ENCODE assay signal across 13 mouse cellular contexts in genomic region chr12:117257921-117258497, GRCm38 (mm10).
DNase-seq lines count a peak whose midpoint lies in the region; ATAC-seq lines count a peak whose summit lies in the region.
"Had no signal": no experiment of that assay in that cellular context is flagged by ENCODE, and none has a peak within 500 bp of the region (broad histone marks: within the 10 kb centered on the region; RNA-seq: fewer than 3 reads in every experiment).

No protein-coding gene starts in this region.

- no peaks in the 10 kb centered on the region for H3K9me3 ChIP-seq in forebrain, embryonic 13.5 days (replicated peaks)
- no peaks in the 10 kb centered on the region for H3K9me3 ChIP-seq in limb, embryonic 10.5 days (replicated peaks)
- no peaks in the 10 kb centered on the region for H3K9me3 ChIP-seq in neural tube, embryonic 15.5 days (replicated peaks)

- H3K4me3 ChIP-seq in forebrain, embryonic 13.5 days: no peak overlapping the region
- no peak overlapping the region for H3K4me3 ChIP-seq in limb, embryonic 10.5 days
- H3K4me3 ChIP-seq in neural tube, embryonic 15.5 days (replicated peaks): no peak overlapping the region
- H3K4me3 ChIP-seq: heart, adult 2 months had no signal

- H3K4me2 ChIP-seq in forebrain, embryonic 13.5 days: peak overlapping the region; percentile 22; the same call in 1 of the 2 replicates
- H3K4me2 ChIP-seq in neural tube, embryonic 15.5 days: no peak overlapping the region

- intact Hi-C loops in gastrocnemius, postnatal 14 days (cut with DNase I; ENCODE audit: low total_unique reads): no loop called here

- peak overlapping the region; percentile 95 for H3K27ac ChIP-seq in forebrain, embryonic 13.5 days
- H3K27ac ChIP-seq in limb, embryonic 10.5 days: peak overlapping the region; percentile 85
- H3K27ac ChIP-seq in neural tube, embryonic 15.5 days (replicated peaks): peak overlapping the region; percentile 48; the same call in 1 of the 2 replicates
- H3K27ac ChIP-seq: heart, adult 2 months; liver, embryonic 14.5 days had no signal

- 4% methylated on average over 12 of the region's 12 CpGs for WGBS in forebrain, embryonic 13.5 days
- WGBS in limb, embryonic 10.5 days: 56% methylated on average over 12 of the region's 12 CpGs
- WGBS in neural tube, embryonic 15.5 days: 29% methylated on average over 12 of the region's 12 CpGs

- peak overlapping the region; percentile 40; the same call in 1 of the 2 replicates for H3K9ac ChIP-seq in forebrain, embryonic 13.5 days
- no peak overlapping the region for H3K9ac ChIP-seq in neural tube, embryonic 15.5 days (replicated peaks)
- H3K9ac ChIP-seq: liver, embryonic 14.5 days had no signal

- no peaks in the 10 kb centered on the region; the same call in 1 of the 2 replicates for H3K27me3 ChIP-seq in forebrain, embryonic 13.5 days
- H3K27me3 ChIP-seq in limb, embryonic 10.5 days (ENCODE audit: low read depth, poor library complexity, severe bottlenecking): peaks cover 19% of the 10 kb centered on the region
- H3K27me3 ChIP-seq in neural tube, embryonic 15.5 days (replicated peaks): no peaks in the 10 kb centered on the region

- peaks cover 47% of the 10 kb centered on the region for H3K4me1 ChIP-seq in forebrain, embryonic 13.5 days
- H3K4me1 ChIP-seq in limb, embryonic 10.5 days: peaks cover 28% of the 10 kb centered on the region
- H3K4me1 ChIP-seq in neural tube, embryonic 15.5 days: peaks cover 19% of the 10 kb centered on the region

- peak; percentile 57 for ATAC-seq in forebrain, embryonic 13.5 days
- no peak; the same call in 1 of the 2 replicates for ATAC-seq in neural tube, embryonic 15.5 days (ENCODE audit: low FRiP score)
- ATAC-seq: activated CD4-positive, CD25-positive, alpha-beta regulatory T cell, adult 4 months had no signal

- peaks cover 31% of the 10 kb centered on the region for H3K36me3 ChIP-seq in forebrain, embryonic 13.5 days (ENCODE audit: poor library complexity, severe bottlenecking)
- H3K36me3 ChIP-seq in limb, embryonic 10.5 days: no peaks in the 10 kb centered on the region
- no peaks in the 10 kb centered on the region for H3K36me3 ChIP-seq in neural tube, embryonic 15.5 days

- peak; percentile 74 for DNase-seq in right cerebral cortex, postnatal 10 days (ENCODE audit: low spot score in 2 of 2)
- DNase-seq in right cerebral cortex, postnatal 36 days (ENCODE audit: low spot score in 2 of 2): no peak
- DNase-seq in limb, embryonic 10.5 days (ENCODE audit: low spot score): no peak
- DNase-seq in gastrocnemius, postnatal 14 days: no peak
- no peak for DNase-seq in lung, postnatal 36 days
- no peak for DNase-seq in embryo, embryonic 10 days (ENCODE audit: low spot score)
- DNase-seq: heart, adult 2 months; heart, postnatal 4 days; kidney, postnatal 10 days had no signal

Comparison
In these comparisons a context has a peak if more than half of its experiments do, and no peak if none do; other contexts are left out.
1. DNase-seq: peak in right cerebral cortex, postnatal 10 days (2 of 2); none in right cerebral cortex, postnatal 36 days (0 of 2), limb, embryonic 10.5 days (single experiment), gastrocnemius, postnatal 14 days (single experiment), lung, postnatal 36 days (single experiment) and embryo, embryonic 10 days (single experiment).
2. Peak in every context shown above with its lines, with median percentiles within 50 percentile points of each other: H3K27ac ChIP-seq.